Mouse (Mus musculus): ENCODE data around the gene Pcca. TPM values are rescaled to one million over a fixed set of nuclear protein-coding genes. Genes with fewer than 3 reads are reported as not detected.

Pcca gene
- total RNA-seq, 1 experiment: 12.3 TPM

DNA sequence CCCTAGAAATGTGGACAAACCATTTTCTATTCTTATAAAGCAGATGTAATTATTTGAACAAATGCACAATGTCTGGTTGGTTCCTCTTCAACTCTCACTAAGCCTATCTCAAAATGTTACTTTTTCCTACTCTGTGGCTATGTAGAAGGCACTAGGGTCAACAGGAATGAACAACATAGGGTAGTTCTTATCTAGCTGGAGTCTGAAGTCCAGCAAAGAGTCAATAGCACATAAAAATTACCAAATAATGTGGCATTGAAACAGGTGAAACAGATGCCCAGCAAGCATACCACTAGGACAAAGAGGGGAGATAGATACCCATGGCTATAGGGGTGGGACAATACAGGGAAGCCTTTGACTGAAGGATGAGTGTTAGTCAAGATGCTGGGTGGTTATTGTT, 377.1 kb downstream of the Pcca start:
- H3K27ac ChIP-seq (ENCODE audit: insufficient read depth, low read depth, low read length, poor library complexity, severe bottlenecking): no peak overlapping the region
- no peak overlapping the region for H3K9ac ChIP-seq (ENCODE audit: insufficient read depth, low read depth, low read length, poor library complexity, severe bottlenecking)
- no peaks in the 10 kb centered on the region for H3K9me3 ChIP-seq (ENCODE audit: control insufficient read depth, insufficient read depth, low read depth, low read length)
- H3K36me3 ChIP-seq (ENCODE audit: control insufficient read depth, insufficient read depth, low read length, poor library complexity, severe bottlenecking): no peaks in the 10 kb centered on the region
- DNase-seq (ENCODE audit: low read depth, low spot score): no peak
- no peak overlapping the region for H3K4me3 ChIP-seq (ENCODE audit: insufficient read depth in 1 of 2, low read depth in 1 of 2, low read length in 2 of 2, poor library complexity in 1 of 2, severe bottlenecking in 1 of 2)
- TF ChIP-seq ZNF384 (IDR thresholded peaks at IDR 0.05; ENCODE audit: low read depth, low read length) (no peak), CHD2 (IDR thresholded peaks at IDR 0.05; ENCODE audit: low read depth, low read length) (no peak), MAFK (IDR thresholded peaks at IDR 0.05; ENCODE audit: insufficient read depth, low read depth, low read length) (no peak), ZC3H11A (IDR thresholded peaks at IDR 0.05; ENCODE audit: borderline replicate concordance, low read depth, low read length) (no peak), HCFC1 (IDR thresholded peaks at IDR 0.05; ENCODE audit: borderline replicate concordance, insufficient read depth, low read length) (no peak)
- in situ Hi-C loops (cut with MboI; ENCODE audit: low sequenced_read_pairs in 2 of 2, unreplicated experiment in 2 of 2): no loop called here
- H3K4me1 ChIP-seq (ENCODE audit: control insufficient read depth in 2 of 2, insufficient read depth in 2 of 2, low read length in 2 of 2, poor library complexity in 1 of 2): peaks cover 0 to 4% of the 10 kb centered on the region in 2 experiments; a peak in 2 of 4 replicates

GRCm38 (mm10) chr14:122912137-122912536, 378.0 kb downstream of the Pcca start:
- in situ Hi-C loops (cut with MboI; ENCODE audit: low sequenced_read_pairs in 2 of 2, unreplicated experiment in 2 of 2): no loop called here
- TF ChIP-seq HCFC1 (IDR thresholded peaks at IDR 0.05; ENCODE audit: borderline replicate concordance, insufficient read depth, low read length) (no peak), MAFK (IDR thresholded peaks at IDR 0.05; ENCODE audit: insufficient read depth, low read depth, low read length) (no peak), ZC3H11A (IDR thresholded peaks at IDR 0.05; ENCODE audit: borderline replicate concordance, low read depth, low read length) (no peak), CHD2 (IDR thresholded peaks at IDR 0.05; ENCODE audit: low read depth, low read length) (no peak), ZNF384 (IDR thresholded peaks at IDR 0.05; ENCODE audit: low read depth, low read length) (no peak)
- DNase-seq (ENCODE audit: low read depth, low spot score): no peak
- H3K9me3 ChIP-seq (ENCODE audit: control insufficient read depth, insufficient read depth, low read depth, low read length): no peaks in the 10 kb centered on the region
- no peak overlapping the region for H3K27ac ChIP-seq (ENCODE audit: insufficient read depth, low read depth, low read length, poor library complexity, severe bottlenecking)
- peak overlapping the region; percentile 86 to 88; a peak in 3 of 4 replicates for H3K4me3 ChIP-seq (ENCODE audit: insufficient read depth in 1 of 2, low read depth in 1 of 2, low read length in 2 of 2, poor library complexity in 1 of 2, severe bottlenecking in 1 of 2)
- H3K36me3 ChIP-seq (ENCODE audit: control insufficient read depth, insufficient read depth, low read length, poor library complexity, severe bottlenecking): no peaks in the 10 kb centered on the region
- peaks cover 0 to 4% of the 10 kb centered on the region in 2 experiments; a peak in 2 of 4 replicates for H3K4me1 ChIP-seq (ENCODE audit: control insufficient read depth in 2 of 2, insufficient read depth in 2 of 2, low read length in 2 of 2, poor library complexity in 1 of 2)
- H3K9ac ChIP-seq (ENCODE audit: insufficient read depth, low read depth, low read length, poor library complexity, severe bottlenecking): no peak overlapping the region

- TF ChIP-seq ZNF384 (IDR thresholded peaks at IDR 0.05; ENCODE audit: low read depth, low read length): no peak
- peak; percentile 76 for TF ChIP-seq HCFC1 (IDR thresholded peaks at IDR 0.05; ENCODE audit: borderline replicate concordance, insufficient read depth, low read length)
- peak; percentile 47 for DNase-seq (ENCODE audit: low read depth, low spot score)
- in situ Hi-C loops (cut with MboI; ENCODE audit: low sequenced_read_pairs in 2 of 2, unreplicated experiment in 2 of 2): no loop called here
- Histone ChIP-seq H3K36me3 (ENCODE audit: control insufficient read depth, insufficient read depth, low read length, poor library complexity, severe bottlenecking) (no peaks in the 10 kb centered on the region), H3K4me3 (ENCODE audit: insufficient read depth in 1 of 2, low read depth in 1 of 2, low read length in 2 of 2, poor library complexity in 1 of 2, severe bottlenecking in 1 of 2) (peak overlapping the region; percentile 86 to 88), H3K4me1 (ENCODE audit: control insufficient read depth in 2 of 2, insufficient read depth in 2 of 2, low read length in 2 of 2, poor library complexity in 1 of 2) (peaks cover 0 to 4% of the 10 kb centered on the region in 2 experiments; a peak in 2 of 4 replicates), H3K27ac (ENCODE audit: insufficient read depth, low read depth, low read length, poor library complexity, severe bottlenecking) (no peak overlapping the region), H3K9me3 (ENCODE audit: control insufficient read depth, insufficient read depth, low read depth, low read length) (no peaks in the 10 kb centered on the region), H3K9ac (ENCODE audit: insufficient read depth, low read depth, low read length, poor library complexity, severe bottlenecking) (peak overlapping the region; percentile 87)
These were observed 378.8 kb downstream of the Pcca start for GRCm38 (mm10) chr14:122912812-122913498.

DNA sequence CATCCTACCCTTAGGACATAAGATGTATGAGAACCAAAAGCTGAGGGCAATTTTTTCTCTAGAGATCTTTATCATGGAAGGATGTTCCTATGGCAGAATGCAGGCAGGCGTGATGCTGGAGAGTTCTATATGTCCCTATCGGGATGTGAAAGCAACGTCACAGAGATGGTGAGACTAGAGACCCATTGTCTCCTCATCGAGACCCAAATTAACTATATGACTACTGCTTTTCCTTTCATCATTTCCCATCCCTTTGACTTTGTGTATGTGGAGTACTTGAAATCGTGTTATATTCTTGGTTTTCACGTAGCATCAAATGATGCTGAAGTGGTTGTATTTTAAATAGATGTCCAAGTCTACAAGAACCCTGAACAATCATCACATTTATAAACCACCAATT, 379.5 kb downstream of the Pcca start, which contains the start of gene Ggact:
TSS of gene Ggact (minus strand) at position 101 of the 400 bp plus-strand sequence.
- Histone ChIP-seq H3K9ac (ENCODE audit: insufficient read depth, low read depth, low read length, poor library complexity, severe bottlenecking) (peak within 1 kb of the TSS; percentile 87), H3K4me1 (ENCODE audit: control insufficient read depth in 2 of 2, insufficient read depth in 2 of 2, low read length in 2 of 2, poor library complexity in 1 of 2) (peaks cover 0 to 4% of the 10 kb centered on the region in 2 experiments; a peak in 2 of 4 replicates), H3K36me3 (ENCODE audit: control insufficient read depth, insufficient read depth, low read length, poor library complexity, severe bottlenecking) (no peaks in the 10 kb centered on the region), H3K9me3 (ENCODE audit: control insufficient read depth, insufficient read depth, low read depth, low read length) (no peaks in the 10 kb centered on the region), H3K27ac (ENCODE audit: insufficient read depth, low read depth, low read length, poor library complexity, severe bottlenecking) (no peak within 1 kb of the TSS), H3K4me3 (ENCODE audit: insufficient read depth in 1 of 2, low read depth in 1 of 2, low read length in 2 of 2, poor library complexity in 1 of 2, severe bottlenecking in 1 of 2) (peak within 1 kb of the TSS; percentile 86 to 88)
- no peak for TF ChIP-seq HCFC1 (IDR thresholded peaks at IDR 0.05; ENCODE audit: borderline replicate concordance, insufficient read depth, low read length)
- TF ChIP-seq MAFK (IDR thresholded peaks at IDR 0.05; ENCODE audit: insufficient read depth, low read depth, low read length): no peak
- TF ChIP-seq CHD2 (IDR thresholded peaks at IDR 0.05; ENCODE audit: low read depth, low read length): no peak
- no peak for TF ChIP-seq ZNF384 (IDR thresholded peaks at IDR 0.05; ENCODE audit: low read depth, low read length)
- TF ChIP-seq ZC3H11A (IDR thresholded peaks at IDR 0.05; ENCODE audit: borderline replicate concordance, low read depth, low read length): no peak
- no peak for DNase-seq (ENCODE audit: low read depth, low spot score)
- in situ Hi-C loops (cut with MboI; ENCODE audit: low sequenced_read_pairs in 2 of 2, unreplicated experiment in 2 of 2): no loop called here

Measured in ES-E14 (cell line).